Mouse (Mus musculus) layer of hippocampus, adult 11-12 months (tissue): ENCODE measurements around the gene Plekhm3.

Experiments
- DNase-seq: peaks from one replicate; pipeline ENCODE4 v3.0.0; 2022; ENCODE audit warnings: low spot score

Gene Plekhm3

DNA sequence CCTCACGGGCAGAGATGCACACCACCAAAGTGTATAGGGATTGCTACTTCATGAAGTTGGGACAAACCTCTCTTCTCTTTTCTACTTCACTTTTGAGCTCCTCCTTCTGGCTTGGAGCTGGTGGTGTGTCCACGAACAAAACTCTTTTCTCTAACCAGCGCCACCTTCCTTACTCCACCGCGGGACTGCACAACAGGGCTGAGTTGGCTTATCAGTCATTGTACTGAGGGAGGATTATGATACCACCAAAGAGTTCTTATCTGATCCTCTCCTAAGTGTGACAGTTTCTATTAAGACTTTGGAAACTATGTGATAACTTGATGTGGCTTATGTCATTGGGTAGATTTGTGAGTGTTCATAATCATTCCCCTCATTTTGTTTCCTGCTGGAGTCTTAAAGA is 129.2 kb downstream of the Plekhm3 start:
- no peak for DNase-seq

DNA sequence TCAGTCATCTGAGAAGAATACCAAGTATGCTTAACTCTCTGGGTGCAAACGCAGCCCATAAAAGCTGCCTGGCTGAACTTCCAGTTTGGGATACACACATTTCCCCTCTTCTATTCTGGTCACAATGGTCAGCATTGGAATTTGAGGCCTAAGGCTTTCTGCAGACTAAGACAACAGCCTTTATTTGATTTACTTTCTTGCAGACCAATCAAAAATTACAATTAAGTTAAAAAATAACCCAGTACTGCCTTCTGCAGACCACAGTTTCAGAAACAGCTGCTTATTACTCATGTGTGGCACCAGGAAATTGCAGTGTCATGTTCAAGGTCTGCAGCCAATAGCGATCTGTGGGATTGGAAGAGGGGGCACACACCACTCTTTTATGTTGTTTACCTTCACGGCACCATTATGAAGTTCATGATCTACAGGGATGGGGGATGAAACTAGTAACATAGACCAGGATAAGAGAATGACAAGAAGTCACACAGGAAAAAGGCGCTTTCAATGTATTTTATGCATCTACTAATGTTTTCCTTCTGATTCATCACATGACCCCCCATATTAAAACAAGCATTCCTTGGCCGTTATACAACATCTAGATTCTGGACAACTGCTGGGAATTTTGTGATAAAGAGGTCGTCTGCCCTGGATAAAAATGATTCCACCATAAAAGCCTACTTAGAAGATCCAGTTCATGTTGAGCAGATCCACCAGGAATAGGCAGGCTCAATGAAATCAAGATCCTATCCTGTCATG is 130.1 kb downstream of the Plekhm3 start:
- DNase-seq: no peak

DNA sequence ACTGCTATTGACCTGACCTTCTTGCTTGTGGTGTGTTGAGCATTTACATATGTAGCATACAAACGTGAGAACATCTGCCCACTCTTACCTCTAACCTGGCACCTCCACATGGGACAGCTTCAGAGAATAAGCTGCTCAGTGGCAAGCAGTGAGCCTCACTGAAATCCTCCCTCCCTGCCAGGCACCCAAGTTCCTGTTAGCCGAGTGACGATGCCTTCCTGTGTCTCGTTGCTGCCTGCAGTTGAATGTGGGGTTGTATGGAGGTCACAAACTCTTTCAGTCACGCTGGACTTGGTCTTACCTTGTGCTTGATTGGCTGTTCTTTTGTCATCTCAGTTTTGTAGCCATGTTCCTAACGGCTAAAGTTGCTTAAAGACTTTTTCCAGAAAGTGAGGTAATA is 133.1 kb downstream of the Plekhm3 start:
- DNase-seq: no peak

DNA sequence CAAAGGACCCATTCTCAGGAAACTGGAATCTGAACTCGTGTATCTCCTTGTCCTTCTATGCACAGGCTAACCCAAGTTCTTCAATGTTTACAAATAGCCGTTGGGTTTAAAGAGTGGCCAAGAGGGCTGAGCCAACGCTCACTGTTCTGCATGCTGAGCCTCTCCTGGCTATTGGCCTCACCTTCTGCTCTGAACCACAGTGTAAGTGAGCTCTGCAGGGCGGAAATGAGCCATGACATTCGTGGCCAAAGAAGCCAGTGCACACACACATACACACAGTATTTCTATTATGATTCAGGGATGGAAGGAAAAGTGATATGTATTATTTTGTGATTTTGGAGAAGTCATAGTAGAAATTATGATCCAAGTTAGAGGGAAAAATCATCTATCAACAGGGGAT is 138.9 kb downstream of the Plekhm3 start:
- DNase-seq: no peak

GRCm38 (mm10) chr1:64813182-64813581 is 143.4 kb downstream of the Plekhm3 start:
- no peak for DNase-seq

GRCm38 (mm10) chr1:64811956-64812355 is 144.7 kb downstream of the Plekhm3 start:
- DNase-seq: no peak

DNA sequence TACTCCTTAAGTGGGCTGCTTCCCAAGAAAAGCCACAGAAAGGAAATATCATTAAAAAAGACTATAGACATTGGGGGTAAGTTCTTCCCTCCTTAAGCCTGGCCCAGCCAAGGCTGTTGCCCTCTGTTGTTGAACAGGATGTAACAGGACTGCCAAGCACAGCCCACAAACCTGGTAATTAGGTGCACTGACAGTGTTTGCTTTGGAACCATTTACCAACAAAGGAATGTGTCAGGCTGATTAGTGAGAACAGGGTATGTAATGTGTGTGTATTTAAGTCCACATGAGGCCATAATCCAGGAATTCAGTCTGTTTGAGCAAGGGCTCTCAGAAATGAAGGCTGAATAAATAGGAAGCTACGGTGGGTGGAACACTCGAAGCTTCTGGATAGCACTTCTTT is 147.5 kb downstream of the Plekhm3 start:
- DNase-seq: no peak

DNA sequence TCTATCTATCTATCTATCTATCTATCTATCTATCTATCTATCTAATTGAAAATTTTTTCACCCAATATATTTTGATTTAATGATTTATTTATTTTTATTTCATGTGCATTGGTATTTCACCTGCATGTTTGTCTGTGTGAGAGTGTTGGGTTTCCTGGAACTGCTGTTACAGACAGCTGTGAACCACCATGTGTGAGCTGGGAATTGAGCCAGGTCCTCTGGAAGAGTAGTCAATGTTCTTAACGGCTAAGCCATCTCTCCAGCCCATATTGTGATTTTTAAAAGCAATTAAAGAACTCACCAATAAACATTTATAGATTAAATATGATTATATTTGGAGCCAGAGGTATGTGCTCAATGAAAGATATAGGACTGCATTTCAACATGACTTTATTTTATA is 148.9 kb downstream of the Plekhm3 start:
- no peak for DNase-seq

GRCm38 (mm10) chr1:64805217-64805616 is 151.4 kb downstream of the Plekhm3 start:
- DNase-seq: no peak

GRCm38 (mm10) chr1:64802631-64803030 is 154.0 kb downstream of the Plekhm3 start:
- DNase-seq: no peak

GRCm38 (mm10) chr1:64797621-64798020 is 159.0 kb downstream of the Plekhm3 start:
- DNase-seq: no peak

GRCm38 (mm10) chr1:64796867-64797582 is 159.6 kb downstream of the Plekhm3 start:
- DNase-seq: no peak

DNA sequence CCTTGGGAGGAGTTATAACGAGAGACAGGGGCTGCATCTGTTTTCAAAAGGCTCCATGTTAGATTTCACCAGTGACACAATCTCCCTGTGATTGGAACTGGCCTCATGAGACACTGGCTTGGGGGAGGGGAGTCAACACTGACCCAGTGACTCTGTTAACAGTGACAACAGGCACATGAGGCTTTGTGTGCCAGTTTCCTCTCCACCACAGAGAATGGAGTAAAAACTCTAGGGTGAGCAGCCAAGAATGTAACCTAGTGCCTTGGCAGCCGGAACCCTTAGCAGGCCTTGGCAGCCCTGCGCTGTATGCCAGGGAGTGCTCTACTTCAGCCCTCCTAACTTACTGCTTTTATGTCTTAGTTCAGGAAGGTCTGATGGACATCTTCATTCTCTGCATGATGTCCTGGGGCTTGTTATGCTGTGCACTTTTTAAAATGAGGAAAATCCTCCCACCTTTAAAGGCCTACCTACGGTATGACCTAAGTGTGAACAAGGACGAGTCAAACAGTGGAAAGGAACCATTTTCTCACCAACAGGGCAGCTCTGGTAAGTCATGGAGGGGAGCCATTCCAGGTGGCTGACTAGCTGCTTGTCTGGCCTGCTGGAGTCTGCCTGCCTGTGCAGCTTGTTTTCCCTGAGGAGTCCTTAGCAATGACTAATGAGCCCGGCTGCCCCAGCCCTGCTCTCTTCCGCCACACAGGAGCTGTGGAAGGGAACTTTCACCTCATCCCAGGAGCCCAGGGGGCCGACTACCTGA is 161.2 kb downstream of the Plekhm3 start:
- no peak for DNase-seq

DNA sequence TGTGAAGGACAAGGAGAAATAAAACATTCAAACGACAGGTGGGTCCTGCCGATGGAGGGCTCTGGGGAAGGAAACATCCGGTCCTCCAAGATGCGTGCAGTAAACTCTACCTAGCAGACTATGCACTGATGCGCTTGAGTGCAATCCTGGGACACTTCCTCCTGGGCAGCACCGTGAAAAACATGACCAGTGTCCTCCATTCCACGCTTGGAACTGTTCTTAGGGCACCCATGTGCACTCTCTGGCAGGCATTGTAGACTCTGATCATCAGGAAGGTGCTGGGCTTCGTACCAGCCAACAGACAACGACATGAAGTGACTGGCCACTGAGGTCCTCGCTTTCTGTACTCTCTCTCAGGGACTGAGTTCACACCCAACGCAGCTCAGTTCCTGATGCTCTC is 162.5 kb downstream of the Plekhm3 start:
- DNase-seq: no peak

- no peak for DNase-seq
These were observed 163.4 kb downstream of the Plekhm3 start for GRCm38 (mm10) chr1:64793234-64793530.

DNA sequence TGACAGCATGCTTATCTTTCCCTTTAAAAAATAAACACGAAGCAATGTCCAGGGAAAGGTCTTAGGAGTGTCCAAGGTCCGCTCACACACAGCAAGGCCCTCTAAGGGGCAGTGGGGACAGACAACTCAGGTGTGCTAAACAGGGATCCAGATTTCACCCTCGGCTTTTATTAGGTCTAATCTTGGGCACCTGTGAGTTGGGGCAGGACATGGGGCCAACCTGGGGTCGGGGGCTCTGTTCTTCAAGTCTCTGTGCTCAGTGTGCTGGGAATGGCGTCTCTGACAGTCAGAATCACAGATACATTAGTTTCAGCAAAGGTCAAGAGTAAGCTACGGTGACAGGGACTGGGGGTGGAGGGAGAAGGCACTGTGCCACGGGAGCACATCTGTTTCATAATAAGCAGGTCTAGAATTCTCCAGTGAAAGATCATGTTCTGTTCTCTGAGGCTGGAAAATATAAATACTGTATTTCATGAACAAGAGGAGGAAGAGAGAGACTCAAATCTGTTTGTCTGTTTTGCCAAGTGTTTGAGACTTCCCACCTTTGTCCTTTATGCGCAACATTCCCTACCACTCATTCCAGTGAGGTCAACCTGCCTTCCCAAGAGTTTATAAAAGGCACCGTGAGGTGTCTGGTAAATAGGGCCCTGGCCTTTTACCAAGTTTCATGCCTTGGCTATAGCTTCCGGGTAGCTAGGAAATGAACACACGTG is 163.9 kb downstream of the Plekhm3 start:
- no peak for DNase-seq

DNA sequence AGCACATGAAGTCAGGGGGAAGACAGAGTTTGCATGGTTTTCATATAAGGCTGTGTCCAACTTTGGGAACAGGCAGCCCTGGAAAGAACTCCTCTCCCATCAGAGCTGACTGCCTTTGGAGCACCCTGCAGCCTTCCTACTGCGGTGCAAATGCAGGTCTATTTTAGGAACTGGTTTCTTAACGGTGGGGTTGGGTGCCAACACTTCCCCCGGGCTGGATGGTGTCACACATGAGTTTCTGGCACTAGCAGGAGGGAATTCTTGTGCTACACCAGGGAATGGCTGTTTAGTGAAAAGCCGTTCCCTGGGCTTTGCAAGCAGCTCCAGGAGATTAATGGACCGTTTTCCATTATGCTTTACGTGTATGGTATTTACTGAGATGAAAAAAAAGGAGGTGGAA is 164.8 kb downstream of the Plekhm3 start:
- peak; percentile 79 for DNase-seq

DNA sequence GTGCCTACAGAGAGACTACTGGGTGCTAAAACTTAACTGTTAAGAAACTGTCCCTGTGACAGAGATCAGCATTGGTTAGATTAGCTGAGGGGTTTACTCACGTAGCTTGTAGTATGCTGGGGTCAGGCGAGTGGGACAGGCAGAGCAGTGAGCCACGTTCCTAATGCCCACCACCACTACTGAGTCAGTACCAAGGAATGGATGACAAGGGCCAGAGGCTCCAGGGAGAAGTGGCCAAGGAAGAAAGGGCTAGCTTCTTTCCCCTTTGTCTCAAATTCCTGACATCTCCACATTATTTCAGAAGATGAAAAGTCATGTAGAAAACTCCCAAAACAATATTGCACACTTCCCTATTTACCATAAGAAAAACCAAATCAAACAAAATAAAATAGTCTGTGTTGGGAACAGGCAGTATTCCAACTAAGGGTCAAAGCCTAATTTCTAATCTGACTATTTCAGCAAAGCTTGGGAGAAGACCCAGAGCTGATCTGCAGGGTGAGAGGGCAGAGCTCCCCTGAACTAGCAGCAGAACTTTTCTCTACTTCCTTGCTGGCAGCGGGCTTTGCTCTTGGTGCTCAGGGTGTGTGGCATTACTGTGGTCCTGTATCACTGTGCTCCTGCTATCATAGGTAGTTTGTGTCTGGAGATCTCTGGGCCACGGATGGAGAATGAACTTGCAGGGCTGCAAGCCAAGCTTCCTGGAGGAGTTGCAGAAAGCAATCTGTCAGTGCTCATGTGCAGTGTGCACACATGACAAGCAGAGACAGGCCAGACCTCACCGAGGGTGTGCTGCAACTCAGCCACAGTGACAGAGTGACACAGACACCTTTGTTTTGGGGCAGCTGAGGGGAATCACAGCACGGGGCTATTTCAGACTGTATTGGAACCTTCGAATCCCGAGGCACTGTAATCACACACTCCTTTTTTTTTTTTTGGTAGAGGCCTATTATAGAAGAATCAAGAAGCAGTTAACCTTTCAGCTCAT is 165.5 kb downstream of the Plekhm3 start:
- DNase-seq: peak; percentile 31

DNA sequence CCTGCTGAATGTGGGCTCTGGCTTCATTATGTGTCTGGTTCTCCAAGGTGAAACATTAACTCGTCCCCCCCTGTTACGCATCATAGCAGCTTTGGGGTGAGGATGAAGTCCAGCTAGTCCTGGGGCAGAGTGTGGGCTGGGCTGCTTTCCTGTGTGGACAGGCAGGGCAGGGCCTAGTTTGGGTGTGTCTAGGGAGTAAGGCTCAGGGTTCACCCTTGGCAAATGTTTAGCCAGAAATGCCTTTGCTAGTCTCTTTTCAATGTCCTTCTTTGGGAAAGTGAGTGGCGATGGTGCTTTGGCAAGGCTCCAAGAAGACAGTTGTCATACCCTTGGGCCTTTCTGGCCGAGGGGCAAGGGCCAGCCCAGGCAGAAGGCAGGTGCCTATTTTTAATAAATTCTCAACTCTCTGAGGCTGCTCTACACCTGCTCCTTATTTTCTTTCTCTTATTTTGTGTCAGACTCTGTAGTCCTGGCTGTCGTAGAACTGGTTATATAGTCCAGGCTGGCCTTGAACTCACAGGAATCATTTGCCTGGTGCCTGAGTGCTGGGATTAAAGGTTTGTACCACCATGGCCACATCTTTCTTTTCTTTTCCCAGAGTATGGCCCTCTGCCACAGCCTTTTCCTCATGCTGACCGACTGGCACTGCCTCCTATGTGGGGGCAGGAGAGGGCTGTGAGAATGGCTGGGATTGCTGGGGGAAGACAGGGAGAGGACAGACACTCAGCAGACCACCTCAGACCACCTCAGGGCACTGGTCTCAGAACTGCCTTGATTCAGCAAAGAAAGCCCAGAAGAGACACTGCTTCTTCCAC is 168.7 kb downstream of the Plekhm3 start:
- DNase-seq: no peak

GRCm38 (mm10) chr1:64779863-64780262 is 176.8 kb downstream of the Plekhm3 start:
- no peak for DNase-seq
